Mouse (Mus musculus) forebrain, embryonic 16.5 days (tissue): ENCODE data around the gene Tspan9. TPM values are rescaled to one million over a fixed set of nuclear protein-coding genes. Genes with fewer than 3 reads are reported as not detected.

ENCODE experiments used
- ATAC-seq: fragments of 200-750 bp; cut with Nextera tagmentation; 2 replicates; pipeline ENCODE4 v1.8.0; 2017; ENCODE audit warnings: mild to moderate bottlenecking, moderate library complexity
- H3K27ac ChIP-seq: fragments of 300-500 bp; sonication (generic); 2 replicates; pipeline ENCODE4 v1.5.1; 2014; ENCODE audit warnings: low read length, control low read depth
- H3K27me3 ChIP-seq: fragments of 300-500 bp; sonication (generic); replicated peaks from 2 replicates; pipeline ENCODE4 v1.6.1; 2014; ENCODE audit warnings: low read length; ENCODE audit not compliant: control insufficient read depth, insufficient read depth
- H3K36me3 ChIP-seq: fragments of 300-500 bp; sonication (generic); 2 replicates; pipeline ENCODE4 v1.6.1; 2014; ENCODE audit not compliant: control insufficient read depth, insufficient read depth
- H3K4me1 ChIP-seq: fragments of 300-500 bp; sonication (generic); replicated peaks from 2 replicates; pipeline ENCODE4 v1.6.1; 2014; ENCODE audit warnings: low read length; ENCODE audit not compliant: control insufficient read depth, insufficient read depth
- H3K4me2 ChIP-seq: fragments of 300-500 bp; sonication (generic); 2 replicates; pipeline ENCODE4 v1.6.1; 2014; ENCODE audit warnings: mild to moderate bottlenecking, low read length, control low read depth
- H3K4me3 ChIP-seq: fragments of 300-500 bp; sonication (generic); replicated peaks from 2 replicates; pipeline ENCODE4 v1.5.1; 2014; ENCODE audit warnings: mild to moderate bottlenecking, low read length, control low read depth
- H3K9ac ChIP-seq: fragments of 300-500 bp; sonication (generic); replicated peaks from 2 replicates; pipeline ENCODE4 v1.6.1; 2014; ENCODE audit warnings: low read depth, low read length, control low read depth
- H3K9me3 ChIP-seq: fragments of 300-500 bp; sonication (generic); 2 replicates; pipeline ENCODE4 v1.6.1; 2016; ENCODE audit warnings: low read length; ENCODE audit not compliant: control insufficient read depth
- WGBS: fragments of 180-500 bp; shearing (Covaris S2); extraction: QIAGEN DNeasy Blood & Tissue Kit; methylation state at CpG from one replicate; pipeline ENCODE4 v1.1.7; 2014; 5-methylcytosine and 5-hydroxymethylcytosine counted together
- polyA plus RNA-seq: library from polyadenylated mRNA; unstranded; fragments of >200 nt; fragmentation: Nextera tagmentation; extraction: Ambion mirVana; gene quantifications from 2 replicates; pipeline ENCODE4 v1.2.1, GENCODE M21; 2015

Gene Tspan9
- polyA plus RNA-seq, 1 experiment from 2014 or later: 57.4 TPM

DNA sequence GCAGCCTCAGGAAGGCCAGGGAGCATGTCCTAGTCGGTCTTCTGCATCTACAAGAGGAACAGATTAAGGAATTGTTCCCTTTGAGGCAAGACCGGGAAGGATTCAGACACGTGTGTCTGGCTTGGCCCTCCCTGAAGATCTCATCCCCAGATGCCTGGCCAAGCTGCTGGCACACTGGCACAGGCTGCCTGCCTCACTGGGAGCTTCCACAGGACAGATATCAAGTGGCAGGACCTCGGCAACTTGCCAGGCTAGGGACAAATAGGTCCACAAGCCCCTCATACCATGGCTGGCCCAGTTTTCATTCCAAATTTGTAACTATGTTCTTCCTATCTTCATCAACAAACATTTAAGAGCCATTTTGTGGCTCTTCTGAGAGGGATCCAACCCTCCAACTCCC, 16.5 kb downstream of the Tspan9 start:
- H3K4me1 ChIP-seq: peaks cover 7% of the 10 kb centered on the region; the same call in 1 of the 2 replicates
- no peak overlapping the region for H3K4me3 ChIP-seq
- H3K27ac ChIP-seq: no peak overlapping the region
- H3K9me3 ChIP-seq: no peaks in the 10 kb centered on the region
- WGBS: 49% methylated on average over 4 of the region's 4 CpGs
- ATAC-seq: no peak
- no peaks in the 10 kb centered on the region for H3K27me3 ChIP-seq
- no peak overlapping the region for H3K4me2 ChIP-seq
- H3K36me3 ChIP-seq: no peaks in the 10 kb centered on the region
- no peak overlapping the region for H3K9ac ChIP-seq

DNA sequence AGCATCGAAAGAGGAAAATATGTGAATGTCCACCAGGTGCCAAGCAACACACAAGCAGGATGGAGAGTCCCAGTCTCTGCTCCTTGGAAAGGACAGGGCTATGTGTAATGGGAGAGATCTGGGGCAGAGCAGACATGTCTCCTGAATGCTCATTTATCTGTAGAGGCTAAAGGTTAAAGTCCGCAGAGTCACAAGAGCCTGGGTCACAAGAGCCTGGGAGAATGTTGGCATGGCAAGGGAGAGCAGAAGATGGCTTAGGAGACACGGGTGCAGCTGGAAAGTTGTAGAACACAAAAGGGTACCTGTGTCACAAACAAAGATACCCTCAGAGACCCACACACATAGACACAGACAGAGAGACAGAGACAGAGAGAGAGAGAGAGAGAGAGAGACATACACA, 17.9 kb downstream of the Tspan9 start:
- Histone ChIP-seq H3K4me1 (peaks cover 10% of the 10 kb centered on the region; the same call in 1 of the 2 replicates), H3K4me2 (no peak overlapping the region), H3K36me3 (no peaks in the 10 kb centered on the region), H3K9ac (no peak overlapping the region), H3K27ac (no peak overlapping the region), H3K4me3 (no peak overlapping the region), H3K9me3 (no peaks in the 10 kb centered on the region), H3K27me3 (no peaks in the 10 kb centered on the region)
- 83% methylated on average over 3 of the region's 3 CpGs for WGBS
- ATAC-seq: no peak

DNA sequence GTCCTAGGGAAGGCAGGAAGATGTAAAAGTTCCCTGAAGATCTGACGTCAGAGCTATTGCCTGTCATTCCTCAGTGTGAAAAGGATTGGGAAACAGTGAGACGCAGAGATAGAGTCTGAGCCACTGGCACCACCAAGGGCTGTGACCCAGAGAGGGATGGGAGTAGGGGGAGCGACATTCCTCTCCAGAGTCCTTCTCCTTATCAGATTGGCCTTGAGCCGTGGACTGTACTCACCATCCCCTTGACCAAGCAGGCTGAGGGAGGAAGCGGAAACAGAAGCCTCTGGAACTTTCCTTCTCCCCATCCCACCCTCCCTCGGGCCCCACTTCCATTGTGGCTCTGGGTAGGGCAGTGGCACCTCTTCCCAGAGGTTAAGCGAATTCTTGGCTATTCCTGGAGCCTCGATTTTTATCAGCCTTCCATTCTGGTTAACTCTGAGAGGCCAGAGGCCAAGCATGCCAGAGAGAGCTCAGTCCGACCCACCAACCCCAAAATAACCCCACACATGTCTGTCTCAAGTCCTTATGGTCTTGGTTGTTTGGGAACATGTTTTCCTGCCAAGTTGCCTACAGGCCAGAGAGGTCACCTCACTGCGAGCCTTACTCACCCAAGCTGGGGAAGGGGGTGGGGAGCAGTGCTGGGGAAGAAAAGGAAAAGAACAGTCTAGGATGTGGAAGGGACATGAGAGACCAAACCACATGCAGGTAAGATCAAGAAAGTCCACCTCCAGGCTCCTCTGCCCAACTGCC, 19.0 kb downstream of the Tspan9 start:
- no peaks in the 10 kb centered on the region for H3K9me3 ChIP-seq
- ATAC-seq: no peak
- no peak overlapping the region for H3K4me2 ChIP-seq
- no peak overlapping the region for H3K27ac ChIP-seq
- H3K27me3 ChIP-seq: no peaks in the 10 kb centered on the region
- H3K9ac ChIP-seq: no peak overlapping the region
- peaks cover 10% of the 10 kb centered on the region; the same call in 1 of the 2 replicates for H3K4me1 ChIP-seq
- no peaks in the 10 kb centered on the region for H3K36me3 ChIP-seq
- no peak overlapping the region for H3K4me3 ChIP-seq
- WGBS: 79% methylated on average over 10 of the region's 10 CpGs

DNA sequence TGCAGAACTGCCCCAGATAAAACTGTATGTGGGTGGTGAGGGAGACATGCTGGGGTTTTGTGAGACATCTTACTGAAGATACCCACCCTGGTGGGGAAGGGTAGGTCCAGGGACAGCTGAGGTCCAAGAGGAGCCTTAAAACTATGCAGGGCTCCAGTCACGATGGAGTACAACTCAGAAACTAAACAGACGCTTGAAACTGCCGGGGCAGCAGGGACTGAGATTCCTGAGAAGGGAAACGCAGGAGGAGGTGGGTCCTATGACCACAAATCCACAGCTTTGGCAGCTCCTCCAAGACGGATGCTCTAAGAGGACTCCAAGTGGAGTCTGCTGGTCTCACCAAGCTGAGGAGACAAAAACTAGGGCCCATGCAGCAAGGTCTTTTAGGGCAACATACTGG, 21.3 kb downstream of the Tspan9 start:
- Histone ChIP-seq H3K9me3 (no peaks in the 10 kb centered on the region), H3K27ac (no peak overlapping the region), H3K36me3 (no peaks in the 10 kb centered on the region), H3K9ac (no peak overlapping the region), H3K4me1 (peaks cover 4% of the 10 kb centered on the region; the same call in 1 of the 2 replicates), H3K4me3 (no peak overlapping the region), H3K27me3 (no peaks in the 10 kb centered on the region), H3K4me2 (no peak overlapping the region)
- 79% methylated on average over 5 of the region's 5 CpGs for WGBS
- no peak for ATAC-seq

DNA sequence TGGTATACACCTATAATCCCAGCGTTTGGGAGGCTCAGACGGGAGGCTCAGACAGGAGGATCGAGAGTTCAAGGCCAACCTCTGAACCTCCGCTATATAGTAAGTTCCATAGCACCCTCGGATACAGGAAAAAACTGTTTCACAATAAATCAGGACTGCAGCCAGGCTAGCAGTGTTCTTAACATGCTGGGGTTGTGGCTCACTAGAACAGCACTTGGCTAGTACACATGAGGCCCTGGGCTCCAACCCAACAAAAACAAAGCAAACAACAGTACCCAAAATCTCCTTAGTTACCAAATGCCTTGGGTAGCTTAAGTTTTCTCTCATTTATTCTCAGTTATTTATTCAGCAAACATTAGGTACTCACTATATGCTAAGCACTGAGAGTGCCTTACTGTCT, 21.7 kb downstream of the Tspan9 start:
- H3K36me3 ChIP-seq: no peaks in the 10 kb centered on the region
- no peak overlapping the region for H3K4me3 ChIP-seq
- H3K9ac ChIP-seq: no peak overlapping the region
- H3K4me1 ChIP-seq: peaks cover 4% of the 10 kb centered on the region; the same call in 1 of the 2 replicates
- H3K27me3 ChIP-seq: no peaks in the 10 kb centered on the region
- 85% methylated on average over 5 of the region's 5 CpGs for WGBS
- no peaks in the 10 kb centered on the region for H3K9me3 ChIP-seq
- H3K27ac ChIP-seq: no peak overlapping the region
- ATAC-seq: no peak
- no peak overlapping the region for H3K4me2 ChIP-seq

DNA sequence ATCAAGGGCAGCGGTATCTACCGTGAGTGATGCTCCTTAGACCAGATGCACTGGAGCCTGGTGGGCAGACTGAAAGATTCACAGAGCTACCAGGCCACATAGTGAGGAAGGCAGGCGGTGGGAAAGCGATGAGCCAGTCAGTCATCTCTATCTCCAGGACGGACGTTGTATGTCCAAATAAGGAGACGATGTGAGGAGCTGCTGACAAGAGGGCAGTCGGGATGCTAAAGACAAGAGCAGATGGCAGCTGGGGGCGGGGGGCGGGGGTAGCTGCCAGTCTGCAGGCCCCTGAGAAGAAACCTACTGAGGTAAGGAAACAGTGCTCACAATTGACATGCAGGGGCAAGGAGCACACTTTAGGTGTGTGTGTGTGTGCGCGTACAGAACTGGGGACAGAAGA, 22.6 kb downstream of the Tspan9 start:
- no peaks in the 10 kb centered on the region for H3K27me3 ChIP-seq
- 83% methylated on average over 12 of the region's 12 CpGs for WGBS
- H3K4me2 ChIP-seq: no peak overlapping the region
- no peak overlapping the region for H3K9ac ChIP-seq
- ATAC-seq: no peak
- no peak overlapping the region for H3K4me3 ChIP-seq
- H3K27ac ChIP-seq: no peak overlapping the region
- H3K36me3 ChIP-seq: no peaks in the 10 kb centered on the region
- H3K4me1 ChIP-seq: peaks cover 4% of the 10 kb centered on the region; the same call in 1 of the 2 replicates
- no peaks in the 10 kb centered on the region for H3K9me3 ChIP-seq

DNA sequence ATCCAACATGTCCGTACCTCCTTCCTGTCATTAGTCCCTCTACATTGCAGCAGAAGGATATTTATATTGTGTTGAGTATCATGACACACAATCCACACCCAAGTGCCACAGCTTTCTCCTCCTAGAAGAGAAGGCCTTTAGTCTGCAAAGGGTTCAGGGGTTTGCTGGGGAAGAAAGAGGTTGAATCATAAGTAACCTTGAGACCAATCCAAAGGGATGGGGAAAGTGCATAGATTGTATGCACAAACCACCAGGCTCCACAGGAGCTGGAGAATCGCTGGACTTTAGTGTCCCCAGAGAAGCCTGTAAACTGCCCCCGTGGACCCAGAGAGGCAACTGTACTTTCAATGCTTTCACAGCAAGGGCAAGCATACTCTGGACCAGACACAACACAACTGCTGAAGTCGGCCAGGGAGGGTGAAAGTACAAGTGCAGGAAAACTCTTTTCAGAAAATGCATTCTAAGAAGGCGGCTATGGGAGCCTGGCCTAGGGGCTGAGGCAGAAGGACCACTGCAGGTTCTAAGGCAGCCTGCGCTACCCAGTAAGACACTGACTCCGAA, 24.6 kb downstream of the Tspan9 start:
- no peak overlapping the region for H3K4me2 ChIP-seq
- no peak overlapping the region for H3K27ac ChIP-seq
- no peaks in the 10 kb centered on the region for H3K9me3 ChIP-seq
- no peak overlapping the region for H3K4me3 ChIP-seq
- peaks cover 4% of the 10 kb centered on the region; the same call in 1 of the 2 replicates for H3K4me1 ChIP-seq
- no peak overlapping the region for H3K9ac ChIP-seq
- H3K36me3 ChIP-seq: no peaks in the 10 kb centered on the region
- no peak for ATAC-seq
- WGBS: 89% methylated on average over 7 of the region's 7 CpGs
- no peaks in the 10 kb centered on the region for H3K27me3 ChIP-seq

DNA sequence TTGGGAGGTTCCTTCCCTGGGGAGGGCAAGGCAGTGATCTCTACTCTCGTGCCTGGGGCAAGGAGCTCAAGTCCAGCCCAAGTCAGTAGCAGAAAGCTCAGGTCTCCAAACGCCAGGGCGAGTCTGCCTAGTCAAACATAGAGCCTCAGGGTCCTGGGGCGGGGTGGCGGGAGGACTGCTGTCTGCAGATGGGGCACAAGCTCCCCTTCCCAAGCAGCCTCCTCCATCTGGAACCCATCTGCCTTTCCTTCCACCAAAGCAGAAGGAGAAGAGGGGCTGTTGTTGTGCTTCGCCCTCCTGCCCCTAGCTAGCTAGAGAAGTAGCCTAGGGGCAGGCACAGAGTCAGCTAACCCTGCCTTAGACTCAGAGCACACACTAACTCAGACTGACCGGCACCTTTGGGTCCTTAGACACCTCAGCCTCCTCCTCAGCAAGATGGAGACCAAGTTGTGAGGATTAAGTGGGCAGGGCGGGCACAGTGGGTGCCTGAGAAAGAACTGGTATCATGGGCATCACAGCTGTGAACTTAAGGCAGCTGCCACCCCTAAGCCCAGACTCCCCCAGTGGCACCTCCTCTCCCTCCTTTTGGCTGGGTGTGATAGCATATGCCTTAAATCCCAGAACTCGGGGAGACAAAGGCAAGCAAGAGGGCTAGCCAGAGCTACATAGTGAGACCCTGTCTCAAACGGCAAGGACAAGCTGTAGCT, 26.4 kb downstream of the Tspan9 start:
- no peak overlapping the region for H3K27ac ChIP-seq
- H3K9ac ChIP-seq: no peak overlapping the region
- ATAC-seq: no peak
- no peaks in the 10 kb centered on the region for H3K9me3 ChIP-seq
- H3K36me3 ChIP-seq: no peaks in the 10 kb centered on the region
- no peak overlapping the region for H3K4me3 ChIP-seq
- WGBS: 71% methylated on average over 10 of the region's 10 CpGs
- H3K27me3 ChIP-seq: no peaks in the 10 kb centered on the region
- no peak overlapping the region for H3K4me2 ChIP-seq
- H3K4me1 ChIP-seq: peaks cover 12% of the 10 kb centered on the region

DNA sequence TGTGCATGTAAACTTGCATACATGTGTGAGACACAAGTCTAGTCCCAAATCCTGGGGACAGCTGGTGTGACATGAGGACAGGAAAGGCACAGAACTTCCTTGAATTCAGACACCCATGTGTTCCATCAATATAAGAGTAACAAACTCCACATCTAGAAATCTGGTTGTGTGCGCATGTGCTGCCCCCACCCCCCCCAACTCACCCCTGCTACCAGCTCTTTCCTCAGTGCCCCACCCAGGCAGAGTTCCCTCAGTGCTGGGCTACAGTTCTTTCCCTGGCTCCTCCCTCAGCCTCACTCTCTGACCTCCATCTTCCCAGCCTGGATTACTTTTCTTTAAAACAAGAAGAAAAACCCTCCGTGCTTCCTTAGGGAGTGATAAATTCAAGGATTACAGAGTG, 27.1 kb downstream of the Tspan9 start:
- Histone ChIP-seq H3K27me3 (no peaks in the 10 kb centered on the region), H3K4me3 (no peak overlapping the region), H3K9me3 (no peaks in the 10 kb centered on the region), H3K9ac (no peak overlapping the region), H3K27ac (no peak overlapping the region), H3K4me2 (no peak overlapping the region), H3K36me3 (no peaks in the 10 kb centered on the region), H3K4me1 (peaks cover 16% of the 10 kb centered on the region)
- 82% methylated on average over 2 of the region's 2 CpGs for WGBS
- no peak for ATAC-seq
